Mouse (Mus musculus) forebrain, postnatal 0 days (tissue): Measurements from ENCODE around the gene Fam102b. TPM values are rescaled to one million over a fixed set of nuclear protein-coding genes. Genes with fewer than 3 reads are reported as not detected.

Experiments
- ATAC-seq: fragments of 200-750 bp; cut with Nextera tagmentation; 2 replicates; pipeline ENCODE4 v1.8.0; 2017; ENCODE audit warnings: mild to moderate bottlenecking, moderate library complexity
- DNase-seq: peaks from one replicate; pipeline ENCODE4 v3.0.0-alpha.2; 2015
- H3K27ac ChIP-seq: fragments of 300-500 bp; sonication (generic); 2 replicates; pipeline ENCODE4 v1.5.1; 2014; ENCODE audit warnings: low read depth, mild to moderate bottlenecking, antibody characterized with exemption, low read length, moderate library complexity, mixed read lengths
- H3K27me3 ChIP-seq: fragments of 300-500 bp; sonication (generic); 2 replicates; pipeline ENCODE4 v1.6.1; 2014; ENCODE audit warnings: mild to moderate bottlenecking, low read length, mixed read lengths; ENCODE audit not compliant: insufficient read depth
- H3K36me3 ChIP-seq: fragments of 300-500 bp; sonication (generic); 2 replicates; pipeline ENCODE4 v1.6.1; 2014; ENCODE audit warnings: mild to moderate bottlenecking, moderate library complexity; ENCODE audit not compliant: insufficient read depth
- H3K4me1 ChIP-seq: fragments of 300-500 bp; sonication (generic); 2 replicates; pipeline ENCODE4 v1.6.1; 2014; ENCODE audit warnings: antibody characterized with exemption; ENCODE audit not compliant: insufficient read depth
- H3K4me2 ChIP-seq: fragments of 300-500 bp; sonication (generic); 2 replicates; pipeline ENCODE4 v1.6.1; 2014; ENCODE audit warnings: low read depth, mild to moderate bottlenecking, moderate library complexity
- H3K4me3 ChIP-seq: fragments of 300-500 bp; sonication (generic); 2 replicates; pipeline ENCODE4 v1.5.1; 2014; ENCODE audit warnings: low read depth, low read length, mixed read lengths
- H3K9ac ChIP-seq: fragments of 300-500 bp; sonication (generic); 2 replicates; pipeline ENCODE4 v1.6.1; 2014; ENCODE audit warnings: mild to moderate bottlenecking
- H3K9me3 ChIP-seq: fragments of 300-500 bp; sonication (generic); 2 replicates; pipeline ENCODE4 v1.6.1; 2016; ENCODE audit warnings: low read length
- CTCF ChIP-seq: sonication (generic); IDR thresholded peaks from 2 replicates; pipeline ENCODE4 v1.5.1; 2016; ENCODE audit warnings: antibody characterized with exemption, control low read depth, low read depth
- WGBS: fragments of 180-500 bp; shearing (Covaris S2); extraction: QIAGEN DNeasy Blood & Tissue Kit; methylation state at CpG from one replicate; pipeline ENCODE4 v1.1.7; 2014; 5-methylcytosine and 5-hydroxymethylcytosine counted together
- polyA plus RNA-seq: library from polyadenylated mRNA; unstranded; fragments of >200 nt; fragmentation: Nextera tagmentation; extraction: Ambion mirVana; gene quantifications from 2 replicates; pipeline ENCODE4 v1.2.1, GENCODE M21; 2015
- total RNA-seq: library from RNA; depleted of rRNA; stranded (reverse); fragments of >200 nt; gene quantifications from 2 replicates; pipeline ENCODE4 v1.2.3, GENCODE M21; 2014; rRNA removed

Gene Fam102b
- total RNA-seq (99.9 and 101 TPM in 2 replicates), polyA plus RNA-seq (19.8 and 26.8 TPM in 2 replicates)

GRCm38 (mm10) chr3:109027515-109027987 is at the start of gene Fam102b:
Fam102b (minus strand) TSS chr3:109027607.
- Histone ChIP-seq H3K4me1 (peaks cover 11% of the 10 kb centered on the region; the same call in 1 of the 2 replicates), H3K27me3 (no peaks in the 10 kb centered on the region), H3K36me3 (no peaks in the 10 kb centered on the region), H3K9ac (peak within 1 kb of the TSS; percentile 90), H3K9me3 (no peaks in the 10 kb centered on the region), H3K4me2 (peak within 1 kb of the TSS; percentile 64), H3K4me3 (peak within 1 kb of the TSS; percentile 95), H3K27ac (peak within 1 kb of the TSS; percentile 95)
- peak; percentile 82 for TF ChIP-seq CTCF
- DNase-seq (peak; percentile 94), ATAC-seq (peak; percentile 91)
- 4% methylated on average over 42 of the region's 54 CpGs for WGBS

DNA sequence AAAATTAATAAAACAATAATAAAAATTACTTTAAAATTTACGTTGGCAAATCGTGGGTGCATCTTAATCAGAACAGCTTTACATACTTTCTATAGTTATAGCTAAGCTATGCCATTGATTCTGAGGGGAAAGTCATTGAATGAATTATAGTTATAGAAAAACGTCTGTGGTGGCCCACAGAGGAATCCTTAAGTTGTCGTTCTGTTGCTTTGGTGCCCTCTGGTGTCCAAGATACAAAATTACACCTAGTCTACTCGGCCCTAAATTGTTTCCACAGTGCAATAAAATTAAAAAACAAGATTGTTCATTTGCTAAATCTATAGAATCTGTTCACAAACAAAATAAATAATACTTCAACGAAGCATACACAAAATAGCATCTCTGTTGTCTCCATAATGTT is 35.6 kb upstream of the Fam102b start:
- Histone ChIP-seq H3K27ac (no peak overlapping the region), H3K9ac (no peak overlapping the region), H3K9me3 (no peaks in the 10 kb centered on the region), H3K27me3 (no peaks in the 10 kb centered on the region), H3K4me1 (no peaks in the 10 kb centered on the region), H3K4me3 (no peak overlapping the region), H3K36me3 (no peaks in the 10 kb centered on the region), H3K4me2 (no peak overlapping the region)
- ATAC-seq, result peak; percentile 71; the same call in 1 of the 2 replicates
- DNase-seq, result peak; percentile 79
- 2% methylated on average over 6 of the region's 6 CpGs for WGBS
- TF ChIP-seq CTCF, result peak; percentile 80

- no peak overlapping the region for H3K9ac ChIP-seq
- H3K4me2 ChIP-seq, result no peak overlapping the region
- ATAC-seq (no peak), DNase-seq (no peak)
- H3K4me1 ChIP-seq, result no peaks in the 10 kb centered on the region
- no peaks in the 10 kb centered on the region for H3K9me3 ChIP-seq
- no peaks in the 10 kb centered on the region for H3K36me3 ChIP-seq
- no peak for TF ChIP-seq CTCF
- H3K27ac ChIP-seq, result no peak overlapping the region
- WGBS, result 77% methylated on average over 7 of the region's 7 CpGs
- H3K27me3 ChIP-seq, result no peaks in the 10 kb centered on the region
- H3K4me3 ChIP-seq, result no peak overlapping the region
These were observed 35.0 kb upstream of the Fam102b start for GRCm38 (mm10) chr3:109062391-109062790.

- Histone ChIP-seq H3K4me3 (no peak overlapping the region), H3K9ac (no peak overlapping the region), H3K9me3 (no peaks in the 10 kb centered on the region), H3K4me2 (no peak overlapping the region), H3K4me1 (no peaks in the 10 kb centered on the region), H3K27ac (no peak overlapping the region), H3K27me3 (no peaks in the 10 kb centered on the region), H3K36me3 (no peaks in the 10 kb centered on the region)
- no peak for ATAC-seq
- TF ChIP-seq CTCF, result no peak
- no peak for DNase-seq
- WGBS, result 46% methylated on average over 8 of the region's 8 CpGs
These were observed 32.5 kb upstream of the Fam102b start for GRCm38 (mm10) chr3:109059903-109060302.

DNA sequence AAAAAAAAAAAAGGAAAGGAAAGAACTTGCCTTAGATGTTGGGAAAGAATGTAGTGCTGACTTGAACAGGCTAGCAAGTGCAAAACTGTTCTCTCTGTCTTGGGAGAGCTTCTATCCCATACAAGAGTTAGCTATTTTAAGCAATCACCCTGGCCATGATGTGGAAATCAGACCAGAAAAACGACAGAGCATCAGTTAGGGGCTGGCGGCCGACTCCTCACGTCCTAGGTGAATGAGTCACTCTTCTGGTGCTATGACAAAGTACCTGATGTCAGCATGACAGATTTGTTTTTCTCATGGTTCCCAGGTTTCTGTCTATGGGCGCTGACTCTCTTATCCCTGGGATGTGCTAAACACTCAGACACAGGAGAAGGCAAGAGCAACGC is 24.5 kb upstream of the Fam102b start:
- Histone ChIP-seq H3K4me1 (no peaks in the 10 kb centered on the region), H3K9ac (no peak overlapping the region), H3K27me3 (no peaks in the 10 kb centered on the region), H3K4me2 (no peak overlapping the region), H3K9me3 (no peaks in the 10 kb centered on the region), H3K4me3 (no peak overlapping the region), H3K27ac (no peak overlapping the region), H3K36me3 (no peaks in the 10 kb centered on the region)
- DNase-seq (no peak), ATAC-seq (no peak)
- 87% methylated on average over 6 of the region's 6 CpGs for WGBS
- TF ChIP-seq CTCF, result no peak

- TF ChIP-seq CTCF, result no peak
- Histone ChIP-seq H3K4me2 (no peak overlapping the region), H3K27me3 (no peaks in the 10 kb centered on the region), H3K4me1 (no peaks in the 10 kb centered on the region), H3K9me3 (no peaks in the 10 kb centered on the region), H3K9ac (no peak overlapping the region), H3K4me3 (no peak overlapping the region), H3K27ac (no peak overlapping the region), H3K36me3 (no peaks in the 10 kb centered on the region)
- ATAC-seq (no peak), DNase-seq (no peak)
- WGBS, result 77% methylated on average over 11 of the region's 11 CpGs
These were observed 23.9 kb upstream of the Fam102b start for GRCm38 (mm10) chr3:109051056-109051945.

DNA sequence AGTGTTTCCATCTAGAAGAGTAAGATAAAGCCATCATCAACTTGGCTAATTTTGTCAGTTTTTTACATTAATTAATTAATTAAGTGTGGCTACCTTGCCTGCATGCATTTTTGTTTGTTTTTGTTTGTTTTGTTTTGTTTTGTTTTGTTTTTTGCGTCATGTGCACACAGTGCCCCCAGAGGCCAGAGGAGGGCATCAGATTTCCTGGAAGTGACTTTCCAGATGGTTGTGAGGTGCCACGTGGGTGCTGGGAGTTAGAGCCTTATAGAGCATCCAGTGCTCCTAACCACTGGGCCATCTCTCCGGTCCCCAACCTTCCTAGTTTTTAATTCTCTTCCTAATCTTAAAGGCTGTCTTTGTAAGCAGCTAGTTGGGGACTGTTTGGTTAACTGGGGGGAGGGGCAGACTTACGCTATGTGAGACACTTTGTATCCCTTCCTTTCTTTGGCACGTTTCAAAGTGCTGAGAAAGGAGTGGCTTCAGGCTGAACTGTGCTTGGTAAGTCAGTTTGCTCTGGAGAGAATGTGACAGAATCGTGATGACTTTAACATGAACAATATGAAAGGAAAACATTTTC is 20.4 kb upstream of the Fam102b start:
- no peaks in the 10 kb centered on the region for H3K9me3 ChIP-seq
- peak; percentile 36; the same call in 1 of the 2 replicates for TF ChIP-seq CTCF
- no peaks in the 10 kb centered on the region for H3K36me3 ChIP-seq
- ATAC-seq (0 out of 2 replicates have a peak, but pooled peaks have one; percentile 36), DNase-seq (no peak)
- 50% methylated on average over 6 of the region's 6 CpGs for WGBS
- no peaks in the 10 kb centered on the region for H3K4me1 ChIP-seq
- no peak overlapping the region for H3K4me2 ChIP-seq
- H3K9ac ChIP-seq, result no peak overlapping the region
- H3K27me3 ChIP-seq, result no peaks in the 10 kb centered on the region
- no peak overlapping the region for H3K27ac ChIP-seq
- no peak overlapping the region for H3K4me3 ChIP-seq
